Mouse (Mus musculus) left cerebral cortex, adult 9 months (tissue): ENCODE measurements around the gene Klk10.
A peak's percentile ranks its signal among the peaks of the same experiment; 100 is the strongest.

ENCODE experiments used
- DNase-seq, 2 experiments: peaks; one replicate each; pipeline ENCODE4 v3.0.0; 2022; ENCODE audit warnings: low spot score in 2 of 2

The Klk10 gene

DNA sequence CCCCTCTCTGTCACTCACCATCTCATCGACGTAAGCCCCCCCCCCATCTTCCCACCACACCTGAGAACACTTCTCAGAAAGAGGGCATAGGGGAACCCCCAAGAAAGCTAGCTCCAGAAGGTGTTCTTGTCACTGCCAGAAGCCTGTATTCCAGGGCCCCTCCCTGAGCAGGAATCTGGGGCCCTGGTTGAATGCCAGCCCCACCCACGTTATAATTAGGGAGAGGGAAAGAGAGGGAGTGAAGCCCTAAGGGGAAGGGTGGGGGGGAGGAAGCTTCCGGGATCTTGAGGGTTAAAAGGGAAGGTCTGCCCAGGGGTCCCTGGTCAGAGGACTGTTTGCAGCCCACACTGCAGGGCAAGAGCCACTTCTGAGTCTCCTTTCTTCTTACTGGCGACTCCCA is at the start of gene Klk10:
Gene Klk10, plus strand, starts transcription at position 290 of the 400 bp plus-strand sequence.
- no peak for DNase-seq

DNA sequence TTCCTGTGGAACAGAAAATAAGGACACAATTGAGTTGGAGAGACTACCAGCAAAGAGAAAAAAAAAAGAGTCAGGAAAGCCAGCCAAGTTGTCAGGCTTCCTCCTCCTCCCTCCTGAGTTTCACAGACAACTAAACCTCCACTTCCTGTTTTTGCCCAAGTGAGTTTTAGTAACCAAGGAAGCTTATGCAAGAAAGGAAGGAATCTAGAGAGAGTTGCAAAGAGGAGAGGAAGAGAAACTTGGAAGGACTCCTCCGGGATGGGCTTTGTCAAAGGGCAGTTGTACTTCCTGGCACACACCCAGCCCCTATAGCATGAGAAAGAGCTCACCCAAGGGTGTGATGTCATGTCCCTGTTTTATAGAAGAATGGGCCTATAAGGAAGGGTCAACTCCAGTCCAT is 33.0 kb upstream of the Klk10 start:
- DNase-seq = peak; percentile 1 to 21

DNA sequence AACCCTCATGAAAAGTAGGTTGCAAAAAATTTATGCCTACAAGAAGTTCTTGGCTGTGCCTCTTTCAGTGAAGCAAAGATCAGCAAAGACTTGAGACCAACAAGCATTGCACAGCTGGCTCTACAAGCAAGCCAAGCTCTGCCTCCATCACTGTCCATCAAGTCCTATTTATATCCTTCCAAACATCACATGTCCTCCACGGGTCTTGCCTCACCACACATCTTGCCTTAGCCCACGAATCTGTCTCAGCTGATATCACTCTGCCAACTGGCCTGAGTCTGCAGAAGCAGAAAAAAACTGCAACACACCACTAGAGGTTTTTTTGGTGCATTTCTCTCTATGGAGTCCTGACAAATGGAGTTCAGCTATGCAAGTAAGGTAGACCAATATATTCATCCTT is 28.0 kb upstream of the Klk10 start:
- DNase-seq = no peak

DNA sequence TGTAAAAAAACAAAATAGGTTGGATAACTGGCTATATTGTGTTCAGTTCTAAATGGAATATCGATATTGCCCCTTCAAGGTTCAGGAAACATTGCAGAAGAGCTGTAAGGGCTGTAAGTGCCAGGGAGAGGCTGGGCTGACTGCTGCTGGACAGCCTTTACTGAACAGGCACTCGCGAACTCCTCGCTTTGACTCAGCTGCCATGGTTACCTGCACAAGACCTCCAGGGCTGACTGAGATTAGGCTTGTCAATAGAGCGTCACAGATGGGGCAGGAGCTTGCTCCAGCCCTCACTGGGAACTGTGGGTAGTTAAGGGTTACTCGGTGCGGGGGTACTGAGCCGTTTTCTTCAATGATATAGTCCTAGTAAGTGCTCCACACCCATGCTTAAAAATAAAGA is 14.4 kb upstream of the Klk10 start:
- DNase-seq = no peak

DNA sequence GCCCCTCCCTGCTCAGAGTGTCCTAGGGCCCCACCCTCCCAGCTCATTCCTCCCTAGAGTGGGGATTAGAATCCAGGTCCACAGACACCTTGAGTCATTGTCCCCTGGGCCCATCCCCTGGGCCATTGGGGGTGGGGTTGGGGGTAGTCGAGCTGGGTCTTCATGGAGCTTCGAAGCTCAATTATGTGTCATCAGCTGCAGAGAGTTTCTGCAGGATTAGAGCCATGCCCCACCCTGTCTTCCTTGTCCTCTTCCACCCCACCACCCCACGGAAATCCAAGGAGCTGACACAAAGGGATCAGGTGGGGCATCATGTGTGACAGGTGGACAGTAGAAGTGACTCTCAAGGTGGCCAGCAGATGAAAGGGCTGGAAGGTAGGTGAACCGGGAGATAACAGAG is 12.2 kb upstream of the Klk10 start, which contains the start of gene Klk12:
Gene Klk12, plus strand, starts transcription at position 301 of the 400 bp plus-strand sequence.
- DNase-seq = no peak

DNA sequence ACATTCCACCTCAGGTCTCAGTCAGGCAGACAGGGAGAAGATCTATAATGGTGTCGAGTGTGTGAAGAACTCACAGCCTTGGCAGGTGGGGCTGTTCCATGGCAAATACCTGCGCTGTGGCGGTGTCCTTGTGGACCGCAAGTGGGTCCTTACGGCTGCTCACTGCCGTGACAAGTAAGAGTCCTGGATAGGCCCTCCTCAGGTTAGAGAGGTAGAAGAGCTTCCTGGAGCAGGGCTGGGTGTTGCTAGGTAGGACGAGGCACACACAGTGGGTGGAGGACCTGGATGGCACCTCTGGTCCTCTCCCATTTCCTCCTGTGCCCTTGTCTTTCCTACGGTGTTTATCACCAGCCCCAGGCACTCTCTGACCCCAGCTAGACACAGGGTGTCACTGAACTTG is 11.2 kb upstream of the Klk10 start:
- DNase-seq = no peak

DNA sequence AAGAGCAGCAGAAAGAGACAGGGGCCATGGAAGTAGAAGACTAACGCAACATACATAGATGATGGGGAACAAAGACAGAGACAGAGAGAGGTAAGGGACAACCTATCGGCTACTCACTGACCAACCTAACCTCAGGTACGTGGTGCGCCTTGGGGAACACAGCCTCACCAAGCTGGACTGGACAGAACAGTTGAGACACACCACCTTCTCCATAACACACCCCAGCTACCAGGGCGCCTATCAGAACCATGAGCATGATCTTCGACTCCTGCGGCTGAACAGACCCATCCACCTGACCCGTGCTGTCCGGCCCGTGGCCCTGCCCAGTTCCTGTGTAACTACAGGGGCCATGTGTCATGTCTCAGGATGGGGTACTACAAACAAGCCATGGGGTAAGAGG is 10.1 kb upstream of the Klk10 start:
- DNase-seq = no peak

DNA sequence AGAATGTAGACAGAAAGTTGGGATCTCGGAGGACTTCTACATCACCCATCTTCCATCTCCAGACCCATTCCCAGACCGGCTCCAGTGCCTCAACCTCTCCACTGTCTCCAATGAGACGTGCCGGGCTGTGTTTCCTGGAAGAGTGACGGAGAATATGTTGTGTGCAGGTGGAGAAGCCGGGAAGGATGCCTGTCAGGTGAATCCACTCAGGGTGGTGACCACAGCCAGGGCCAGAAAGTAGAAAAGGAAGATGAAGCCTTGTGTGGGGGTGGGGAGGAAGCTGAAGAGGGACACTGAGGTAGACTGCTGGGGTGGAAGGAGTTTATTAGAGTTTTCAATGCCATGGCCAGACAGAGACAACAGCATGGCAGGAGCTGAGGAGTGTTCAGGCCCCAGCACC is 8.9 kb upstream of the Klk10 start:
- no peak for DNase-seq

DNA sequence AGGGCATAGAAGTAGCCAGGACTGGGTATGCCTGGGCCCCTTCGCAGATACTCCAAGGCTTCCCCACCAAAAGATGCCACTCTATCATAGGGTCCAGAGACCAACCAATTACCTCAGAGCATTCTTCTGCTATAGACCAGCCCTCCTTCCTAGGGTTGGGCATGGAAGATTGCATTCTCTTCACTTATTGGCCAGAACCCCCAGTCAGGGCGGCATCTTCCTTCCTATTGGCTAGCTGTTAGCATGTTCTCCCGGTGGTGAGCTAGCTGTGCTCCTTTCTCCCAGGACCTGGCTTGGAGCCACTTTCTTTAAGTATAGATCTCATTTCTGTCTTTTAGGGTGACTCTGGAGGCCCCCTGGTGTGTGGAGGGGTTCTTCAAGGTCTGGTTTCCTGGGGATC is 7.9 kb upstream of the Klk10 start:
- DNase-seq = no peak

DNA sequence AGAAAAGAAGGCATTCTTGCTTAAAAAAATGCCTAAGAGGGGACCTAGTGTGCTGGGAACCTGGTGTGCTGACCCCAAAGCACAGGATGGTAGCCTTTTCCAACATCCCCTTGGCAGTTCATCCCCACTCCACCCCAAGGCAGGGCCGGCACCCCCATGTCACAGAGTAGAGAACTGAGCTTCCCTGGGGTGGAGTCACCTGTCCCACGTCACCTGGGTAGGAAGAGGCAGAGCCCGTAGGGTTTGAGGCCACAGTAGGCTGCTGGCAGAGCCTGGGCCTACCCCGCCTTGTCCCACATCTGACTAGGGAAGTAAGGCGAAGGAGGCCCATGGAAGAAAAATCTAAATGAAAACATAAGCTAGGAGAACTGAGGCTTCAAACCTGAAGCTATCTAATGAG is 6.5 kb upstream of the Klk10 start, which contains the start of gene Klk11:
Gene Klk11, plus strand, starts transcription at position 241 of the 400 bp plus-strand sequence.
- DNase-seq = no peak

DNA sequence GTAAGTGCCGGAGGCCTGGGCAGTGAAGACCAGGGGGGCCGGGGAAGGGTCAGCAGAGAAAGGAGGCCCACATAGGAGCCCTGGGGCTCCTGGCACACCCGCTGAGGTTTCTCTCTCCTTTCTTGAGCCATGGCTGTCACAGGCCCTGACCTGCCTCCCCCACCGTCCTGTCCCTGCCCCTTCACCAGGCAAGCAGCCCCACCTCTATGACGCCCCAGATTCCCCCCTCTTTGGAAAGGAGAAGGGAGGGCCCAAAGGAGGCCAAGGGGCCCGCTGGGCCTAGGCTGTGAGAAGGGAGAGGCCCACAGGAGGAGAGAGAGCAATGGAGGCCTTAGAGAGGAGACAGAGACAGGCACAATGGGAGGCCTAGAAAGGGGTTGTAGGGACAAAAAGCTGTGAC is 6.0 kb upstream of the Klk10 start:
- no peak for DNase-seq

DNA sequence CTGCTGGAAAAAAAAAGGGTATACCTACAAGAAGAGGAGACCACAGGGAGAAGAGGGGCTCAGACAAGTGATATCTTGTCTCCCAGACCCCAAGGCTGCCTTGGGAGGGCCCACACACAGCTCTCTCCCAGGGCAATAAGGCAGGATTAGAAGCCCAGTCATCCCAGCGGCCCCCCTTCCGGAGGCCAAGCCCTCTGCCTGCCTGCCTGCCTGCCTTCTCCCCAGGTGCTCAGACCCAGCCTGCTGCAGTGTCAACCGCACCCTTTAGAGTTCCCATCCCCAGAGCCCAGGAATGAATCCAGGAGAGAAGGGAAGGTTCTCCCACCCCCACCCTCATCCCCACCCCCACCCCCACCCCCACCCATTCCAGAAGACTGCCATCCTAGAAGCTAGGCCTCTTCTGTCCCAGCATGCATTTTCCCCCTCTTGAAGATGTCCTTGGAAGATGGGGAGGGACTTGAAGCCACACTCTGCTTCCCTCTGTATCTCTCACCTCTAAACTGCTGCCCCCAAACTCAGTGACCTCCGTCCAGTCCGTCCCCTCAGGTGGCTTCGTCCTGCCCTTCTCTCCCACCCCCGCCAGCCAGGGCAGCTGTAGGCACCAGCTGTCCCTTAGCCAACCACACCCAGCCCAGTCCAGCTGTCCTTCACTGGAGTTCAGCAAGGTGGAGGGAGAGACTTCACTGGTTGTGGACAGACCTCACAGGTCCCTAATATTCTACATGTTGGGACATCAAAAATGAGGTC is 5.4 kb upstream of the Klk10 start:
- no peak for DNase-seq

DNA sequence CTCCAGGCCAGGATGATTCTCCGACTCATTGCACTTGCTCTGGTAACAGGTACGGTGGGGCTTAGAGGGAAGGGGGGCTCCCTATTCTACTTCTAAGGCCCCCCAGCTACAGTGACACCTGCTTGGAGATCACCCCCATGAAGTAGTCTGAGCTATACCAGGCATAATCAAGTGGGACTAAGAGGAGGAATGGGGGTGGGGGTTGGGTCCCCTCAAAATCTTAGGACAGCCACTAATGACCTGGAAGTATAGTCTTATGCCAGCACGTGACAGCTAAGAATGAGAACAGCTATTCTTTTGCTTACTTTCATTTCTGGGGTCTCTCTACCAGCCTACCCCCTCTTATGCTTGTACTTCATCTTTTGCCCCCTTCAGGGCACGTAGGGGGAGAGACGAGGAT is 4.3 kb upstream of the Klk10 start:
- DNase-seq = no peak

DNA sequence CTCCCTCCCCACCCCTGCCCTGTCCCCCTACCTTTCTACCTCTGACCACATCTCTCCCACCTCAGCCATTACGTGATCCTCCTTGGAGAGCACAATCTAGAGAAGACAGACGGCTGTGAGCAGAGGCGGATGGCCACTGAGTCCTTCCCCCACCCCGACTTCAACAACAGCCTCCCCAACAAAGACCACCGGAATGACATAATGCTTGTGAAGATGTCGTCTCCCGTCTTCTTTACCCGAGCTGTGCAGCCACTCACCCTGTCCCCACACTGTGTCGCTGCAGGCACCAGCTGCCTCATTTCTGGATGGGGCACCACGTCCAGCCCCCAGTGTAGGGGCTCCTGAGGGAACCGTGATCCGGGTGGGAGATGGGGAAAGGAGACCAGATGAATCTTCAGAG is 3.4 kb upstream of the Klk10 start:
- no peak for DNase-seq

DNA sequence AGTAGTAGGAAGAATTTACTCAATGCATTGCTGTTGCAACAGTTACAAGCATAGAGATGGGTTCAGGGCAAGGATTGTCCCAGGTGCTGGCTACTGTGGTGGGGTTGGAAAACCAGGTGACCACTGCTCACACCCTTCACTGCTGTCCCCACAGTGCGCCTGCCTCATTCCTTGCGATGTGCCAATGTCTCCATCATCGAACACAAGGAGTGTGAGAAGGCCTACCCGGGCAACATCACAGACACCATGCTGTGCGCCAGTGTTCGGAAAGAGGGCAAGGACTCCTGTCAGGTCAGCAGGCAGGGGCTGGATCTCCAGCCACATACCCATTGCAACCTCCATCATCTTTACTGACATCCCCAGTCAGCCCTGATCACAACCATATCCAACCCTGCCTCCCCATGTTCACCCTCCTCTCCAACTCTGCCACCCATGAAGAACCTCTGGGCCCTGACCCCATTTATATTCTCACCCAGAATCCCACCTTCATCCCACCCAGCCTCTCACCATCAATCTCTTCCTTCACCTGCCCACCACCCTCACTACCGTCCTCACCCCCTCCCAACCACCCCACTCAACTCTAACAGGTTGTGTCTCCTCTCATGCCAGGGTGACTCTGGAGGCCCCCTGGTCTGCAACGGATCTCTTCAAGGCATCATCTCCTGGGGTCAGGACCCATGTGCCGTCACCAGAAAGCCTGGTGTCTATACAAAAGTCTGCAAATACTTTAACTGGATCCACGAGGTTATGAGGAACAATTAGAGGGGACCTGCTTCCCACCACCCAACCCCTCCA is 2.5 kb upstream of the Klk10 start:
- no peak for DNase-seq

DNA sequence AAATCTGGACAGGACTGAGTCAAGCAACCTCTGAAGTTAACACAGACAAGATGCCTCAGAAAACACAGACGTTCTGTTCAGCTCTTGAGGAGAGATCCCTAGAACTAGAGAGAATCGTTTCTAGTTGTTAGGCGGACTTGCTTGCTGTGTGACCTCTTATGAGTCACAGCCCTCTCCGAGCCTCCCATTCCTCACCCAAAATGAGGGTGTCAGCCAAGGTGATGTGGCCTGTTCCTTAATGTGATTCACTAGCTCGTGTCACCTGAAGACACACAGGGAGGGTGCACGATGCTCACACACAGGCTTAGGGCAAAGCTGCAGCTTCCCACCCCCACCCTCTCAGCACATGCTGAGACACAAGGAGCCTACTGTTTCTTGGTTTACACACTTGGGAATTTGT is 594 bp upstream of the Klk10 start:
- no peak for DNase-seq

DNA sequence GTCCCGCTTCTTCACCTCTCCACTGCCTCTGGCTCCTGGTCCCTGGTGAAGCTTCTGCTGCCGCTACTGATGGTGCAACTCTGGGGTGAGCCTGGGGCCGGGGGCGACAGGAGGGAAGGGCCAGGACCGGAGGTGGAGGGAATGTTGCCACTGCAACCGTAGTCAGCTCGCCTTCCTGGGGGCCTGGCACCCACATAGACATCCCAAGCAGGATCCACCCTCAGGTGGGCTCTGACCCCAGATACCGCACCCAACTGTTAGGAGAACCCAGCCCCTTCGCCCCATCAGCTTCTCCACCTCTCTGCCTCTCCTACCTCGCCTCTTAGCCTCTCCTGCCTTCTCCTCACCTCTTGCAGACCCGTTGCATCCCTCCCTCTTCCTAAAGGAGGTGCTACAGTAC is 706 bp downstream of the Klk10 start:
- no peak for DNase-seq

DNA sequence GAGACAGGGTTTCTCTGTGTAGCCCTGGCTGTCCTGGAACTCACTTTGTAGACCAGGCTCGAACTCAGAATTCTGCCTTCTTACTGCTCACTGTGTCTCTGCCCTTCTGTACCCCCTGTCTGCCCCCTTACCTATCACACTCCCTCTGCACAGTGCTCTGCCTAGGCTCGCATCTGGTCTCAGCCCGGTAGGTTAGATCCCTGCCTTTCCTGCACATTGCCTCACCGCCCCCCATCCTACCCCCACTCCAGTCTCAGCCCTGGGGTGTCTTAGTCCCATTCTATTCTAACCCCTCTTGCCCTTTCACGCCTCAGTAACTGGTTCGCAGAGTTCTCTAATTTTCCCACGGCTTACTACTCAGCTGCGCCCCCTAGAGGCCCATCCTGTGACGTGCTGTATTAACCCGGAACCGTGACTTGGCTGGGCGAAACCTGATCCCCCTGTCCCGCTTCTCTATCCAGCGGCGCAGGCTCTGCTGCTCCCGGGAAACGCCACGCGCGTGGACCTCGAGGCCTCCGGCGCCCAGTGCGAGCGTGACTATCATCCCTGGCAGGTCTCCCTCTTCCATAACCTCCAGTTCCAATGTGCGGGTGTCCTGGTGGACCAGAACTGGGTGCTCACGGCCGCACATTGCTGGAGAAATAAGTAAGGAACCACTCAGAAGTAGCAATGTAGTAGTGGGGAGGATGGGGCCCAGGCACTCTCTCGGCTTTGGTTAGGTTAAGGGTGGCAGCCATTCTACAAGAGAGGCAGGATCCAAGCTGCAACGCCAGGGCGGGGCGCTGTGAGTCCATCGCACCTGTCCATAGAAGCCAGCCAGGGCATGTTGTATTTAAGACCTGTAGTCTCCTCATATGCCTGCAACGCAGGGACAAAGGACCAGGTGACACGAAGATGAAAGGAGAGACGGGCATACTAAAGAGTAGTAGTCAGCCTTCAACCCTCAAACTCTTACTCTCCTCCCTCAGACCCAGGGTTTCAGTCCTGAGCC is 1.7 kb downstream of the Klk10 start:
- DNase-seq = peak in 1 of 2 experiments; percentile 65

DNA sequence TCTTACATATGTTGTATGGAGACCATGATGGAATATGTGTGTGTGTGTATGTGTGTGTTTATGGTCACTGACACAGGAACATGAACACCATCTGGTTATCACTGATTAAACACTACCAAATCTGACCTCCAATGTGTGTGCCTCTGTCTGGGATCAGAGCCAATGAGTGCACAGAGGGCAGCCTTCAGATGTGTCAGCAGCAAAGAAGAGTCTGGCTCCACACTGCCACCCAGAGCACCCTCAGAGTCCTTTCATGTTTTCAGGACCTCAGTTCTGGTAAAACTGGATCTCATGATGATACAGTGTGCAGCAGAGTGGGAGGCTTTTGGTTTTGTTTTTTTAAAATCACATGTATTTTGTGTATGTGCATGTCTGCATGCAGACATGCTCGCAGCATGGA is 4.5 kb downstream of the Klk10 start:
- DNase-seq = no peak

DNA sequence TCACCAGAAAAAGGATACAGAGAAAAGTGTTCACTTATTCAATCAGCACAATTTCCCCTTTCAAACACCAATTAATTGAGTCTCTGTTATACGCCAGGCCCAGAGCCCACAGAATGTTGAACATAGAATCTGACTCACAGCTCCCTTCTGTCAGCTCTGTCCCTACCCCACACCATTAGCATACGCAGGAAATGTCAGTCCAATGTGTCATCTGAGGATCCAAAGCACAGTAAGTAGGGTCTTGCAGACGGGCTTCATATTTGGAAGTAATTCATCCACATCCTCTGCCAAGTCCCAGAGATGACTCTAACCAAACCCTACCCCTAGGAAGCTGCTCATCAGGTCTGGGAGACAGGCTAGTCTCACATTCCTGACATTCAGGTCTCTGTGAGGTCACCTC is 7.3 kb downstream of the Klk10 start:
- no peak for DNase-seq

DNA sequence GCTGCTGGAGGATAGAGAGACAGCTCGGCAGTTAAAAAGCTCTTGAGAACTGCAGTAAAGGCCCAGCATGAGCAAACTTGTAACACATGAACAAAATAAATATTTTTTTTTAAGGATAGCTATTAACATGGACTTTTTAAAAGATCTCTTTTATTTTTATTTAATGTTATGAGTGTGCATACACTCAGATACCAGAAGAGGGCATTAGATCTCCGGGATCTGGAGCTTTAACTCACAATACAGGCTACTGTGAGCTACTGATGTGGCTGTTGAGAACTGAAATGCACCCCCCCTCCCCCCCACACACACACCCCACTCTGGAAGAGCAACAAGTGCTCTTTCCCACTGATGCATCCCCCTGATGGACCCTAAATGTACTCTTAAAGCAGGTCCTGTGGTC is 8.5 kb downstream of the Klk10 start:
- DNase-seq = no peak

DNA sequence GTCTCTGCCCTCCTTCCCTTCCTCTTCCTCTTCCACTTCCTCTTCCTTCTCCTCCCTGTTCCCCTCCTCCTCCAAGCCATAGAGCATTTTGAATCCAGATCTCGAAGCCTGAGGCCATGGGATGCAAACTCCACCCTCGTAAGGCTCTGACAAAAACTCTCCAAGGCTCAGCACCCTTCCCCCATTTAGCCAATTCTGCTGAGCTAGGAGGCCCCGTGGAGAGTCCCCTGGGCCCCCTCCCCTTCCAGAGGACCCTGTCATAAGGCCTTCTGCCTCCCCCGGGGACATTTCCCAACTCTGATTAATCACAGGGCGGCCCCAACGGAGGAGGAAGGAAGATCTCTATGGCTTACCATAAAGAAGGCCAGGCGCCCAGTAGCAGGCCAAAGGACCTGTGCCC is 10.8 kb downstream of the Klk10 start, which contains the start of gene Klk9:
Gene Klk9, plus strand, starts transcription at position 301 of the 400 bp plus-strand sequence.
- DNase-seq = no peak
